Mouse (Mus musculus) cerebellum, adult 2 months (tissue): ENCODE measurements around the gene Gm8764. TPM values are rescaled to one million over a fixed set of nuclear protein-coding genes. Genes with fewer than 3 reads are reported as not detected.

Experiments used
- DNase-seq, 2 experiments: peaks; one replicate each; pipeline ENCODE4 v3.0.0; 2021
- H3K27ac ChIP-seq: fragments of 200-500 bp; 2 replicates; pipeline ENCODE4 v1.5.1; 2012; ENCODE audit warnings: low read length, control low read depth, inconsistent platforms; ENCODE audit not compliant: insufficient read depth
- H3K27me3 ChIP-seq: fragments of 200-500 bp; 2 replicates; pipeline ENCODE4 v1.6.1; 2012; ENCODE audit warnings: inconsistent platforms, mild to moderate bottlenecking, low read length, moderate library complexity; ENCODE audit not compliant: control insufficient read depth, insufficient read depth
- H3K4me1 ChIP-seq: fragments of 200-500 bp; 2 replicates; pipeline ENCODE4 v1.6.1; 2011; ENCODE audit warnings: low read length; ENCODE audit not compliant: control insufficient read depth, insufficient read depth
- H3K4me3 ChIP-seq: fragments of 200-500 bp; replicated peaks from 2 replicates; pipeline ENCODE3; 2011; ENCODE audit warnings: mild to moderate bottlenecking, low read depth, low read length, control low read depth; ENCODE audit not compliant: insufficient read depth
- CTCF ChIP-seq: fragments of 200-500 bp; IDR thresholded peaks from 2 replicates; pipeline ENCODE4 v1.5.1; 2011; ENCODE audit warnings: low read depth, mild to moderate bottlenecking, control low read depth, low read length, moderate library complexity, borderline replicate concordance; ENCODE audit not compliant: insufficient read depth
- POLR2A ChIP-seq: fragments of 200-500 bp; IDR thresholded peaks from 2 replicates; pipeline ENCODE4 v1.6.1; 2011; ENCODE audit warnings: low read length, control low read depth, borderline replicate concordance; ENCODE audit not compliant: insufficient read depth
- WGBS: fragments of 180-500 bp; shearing (Covaris S2); methylation state at CpG from one replicate; pipeline ENCODE4 v1.1.7; 2018; 5-methylcytosine and 5-hydroxymethylcytosine counted together
- polyA plus RNA-seq: library from polyadenylated mRNA; depleted of rRNA; stranded (reverse); fragments of >200 nt; gene quantifications from 2 replicates; pipeline ENCODE4 v1.2.3, GENCODE M21; 2012; rRNA removed

Gene Gm8764
- polyA plus RNA-seq, 1 experiment = not detected

DNA sequence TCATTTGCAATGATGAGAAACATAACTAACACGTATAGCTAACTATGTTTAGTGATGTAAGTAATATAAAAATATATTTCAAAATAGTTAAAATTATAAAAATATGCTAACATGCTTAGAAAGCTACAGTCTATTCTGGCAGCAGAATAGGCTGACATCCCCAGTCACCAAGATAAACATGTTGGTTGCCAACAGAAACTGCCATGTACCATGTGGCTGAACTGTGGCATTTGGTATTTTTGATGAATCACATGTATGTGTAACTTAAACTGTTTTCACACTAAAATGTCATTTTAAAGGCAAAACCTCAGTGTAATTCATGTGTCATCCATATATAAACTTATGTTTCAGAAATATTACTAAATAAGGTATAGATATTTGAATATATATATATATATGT, 49.8 kb downstream of the Gm8764 start:
- no peaks in the 10 kb centered on the region for H3K27me3 ChIP-seq
- no peaks in the 10 kb centered on the region for H3K4me1 ChIP-seq
- H3K27ac ChIP-seq = no peak overlapping the region
- DNase-seq = no peak
- TF ChIP-seq CTCF = no peak
- no peak for TF ChIP-seq POLR2A
- H3K4me3 ChIP-seq = no peak overlapping the region
- WGBS = 81% methylated on average over 1 of the region's 1 CpGs

DNA sequence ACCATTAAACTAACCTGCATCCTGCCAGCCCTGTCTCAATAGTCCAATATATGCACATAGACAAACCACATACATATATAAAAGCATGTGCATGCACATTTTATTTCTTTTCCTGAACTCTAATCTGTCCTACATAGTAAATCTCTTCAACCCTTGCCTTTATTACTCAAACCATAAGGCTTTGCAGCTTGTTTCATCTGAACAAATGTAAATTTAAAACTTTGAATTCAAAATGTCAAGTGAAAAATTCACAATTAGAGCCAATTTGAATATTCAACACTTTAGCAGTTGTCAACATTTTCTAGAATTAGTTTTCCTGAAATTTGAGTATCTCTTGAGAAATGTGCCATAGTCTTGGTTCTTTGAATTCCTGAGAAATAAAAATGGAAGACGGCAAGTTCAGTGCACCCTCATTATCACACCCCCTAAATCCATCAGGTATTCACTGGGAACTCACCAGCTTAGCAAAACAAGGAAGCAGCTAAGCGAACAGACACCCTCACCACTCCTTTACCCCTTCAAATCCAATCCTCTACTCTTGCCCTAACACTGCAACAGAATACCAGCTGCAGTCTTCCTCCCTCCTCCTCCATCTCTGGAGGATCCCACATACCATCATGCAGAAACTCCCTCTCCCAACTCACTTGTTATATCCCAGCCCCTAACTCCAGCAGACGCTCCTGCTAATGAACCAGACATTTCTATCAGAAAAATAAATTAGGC, 50.6 kb downstream of the Gm8764 start:
- Histone ChIP-seq H3K27ac (no peak overlapping the region), H3K4me1 (no peaks in the 10 kb centered on the region), H3K27me3 (no peaks in the 10 kb centered on the region), H3K4me3 (no peak overlapping the region)
- TF ChIP-seq POLR2A (no peak), CTCF (no peak)
- no peak for DNase-seq
- 78% methylated on average over 3 of the region's 3 CpGs for WGBS

Other genes with a start within 250 kb of the Gm8764 start
- gene Gm21293, start 17.0 kb upstream of the Gm8764 start, polyA plus RNA-seq = not detected in 2 replicates
- not detected in 2 replicates for gene Gm6763, start 8.5 kb upstream of the Gm8764 start, polyA plus RNA-seq
- gene Gm21304, start 8.5 kb downstream of the Gm8764 start, polyA plus RNA-seq = not detected in 2 replicates
- gene Gm21312, start 17.0 kb downstream of the Gm8764 start, polyA plus RNA-seq = not detected in 2 replicates
- gene Gm20765, start 25.5 kb downstream of the Gm8764 start, polyA plus RNA-seq = not detected in 2 replicates
- not detected in 2 replicates for gene Gm4340, start 34.0 kb downstream of the Gm8764 start, polyA plus RNA-seq